Mouse (Mus musculus): Measurements from ENCODE around the gene Ssu2.

Ssu2 gene

DNA sequence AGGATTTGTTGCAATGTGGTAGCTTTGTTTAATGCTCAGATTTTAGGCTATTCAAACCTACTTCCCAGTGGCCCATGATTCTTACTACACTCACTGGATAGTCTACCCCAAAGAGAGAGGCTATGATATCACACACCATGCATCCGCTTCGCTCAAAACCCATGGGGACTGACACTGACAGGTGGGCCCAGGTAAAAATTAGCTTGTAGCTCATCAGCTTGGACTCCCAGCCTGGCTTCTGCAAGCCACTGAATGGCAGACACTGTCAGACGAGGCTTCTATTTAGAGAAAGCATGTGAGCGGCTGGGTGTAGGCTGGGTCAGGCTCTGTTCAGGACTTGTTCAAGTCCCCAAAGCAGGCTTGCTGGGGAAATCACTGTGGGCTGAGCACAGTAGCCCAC is 37.4 kb downstream of the Ssu2 start:
- in situ Hi-C loops (cut with MboI), result loop anchor here (25.0 kb wide), 1 partner anchor 138 kb away; no protein-coding TSS in a partner anchor

DNA sequence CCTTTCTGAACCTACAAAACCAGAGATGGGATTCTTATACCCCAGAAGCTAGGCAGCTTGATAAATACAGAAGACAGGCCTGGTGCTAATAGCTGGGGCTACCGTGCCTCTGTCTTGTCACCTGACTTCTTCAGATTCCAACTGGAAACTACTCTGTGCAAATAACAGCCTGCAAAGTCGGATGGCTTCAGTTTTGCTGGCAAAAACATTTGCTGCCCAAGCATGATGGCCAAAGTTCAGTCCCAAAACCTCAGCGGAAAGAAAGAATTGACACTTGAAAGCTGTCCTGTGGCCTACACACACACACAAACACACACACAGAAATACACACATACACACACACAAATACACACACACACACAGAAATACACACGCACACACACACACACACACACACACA is 48.8 kb downstream of the Ssu2 start:
- in situ Hi-C loops (cut with MboI), result no loop called here

DNA sequence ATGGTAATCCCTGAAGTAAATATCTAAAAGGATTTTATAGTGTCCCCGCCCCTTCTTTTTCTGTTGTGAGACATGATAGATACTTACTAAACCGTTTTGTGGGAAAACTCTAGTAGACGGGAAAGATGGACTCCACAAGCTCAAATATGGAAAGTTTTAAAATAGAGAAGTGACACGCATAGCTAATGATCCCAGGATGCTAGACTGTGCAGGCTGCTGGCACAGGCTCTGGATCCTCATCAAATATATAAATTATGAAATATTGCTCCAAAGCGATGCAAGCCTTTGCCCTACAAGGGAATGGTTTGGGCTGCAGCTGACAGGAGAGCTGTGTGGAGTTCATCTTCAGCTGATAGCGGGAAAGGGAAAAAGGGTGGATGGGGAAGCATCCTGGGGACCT is 50.2 kb downstream of the Ssu2 start:
- in situ Hi-C loops (cut with MboI), result no loop called here

DNA sequence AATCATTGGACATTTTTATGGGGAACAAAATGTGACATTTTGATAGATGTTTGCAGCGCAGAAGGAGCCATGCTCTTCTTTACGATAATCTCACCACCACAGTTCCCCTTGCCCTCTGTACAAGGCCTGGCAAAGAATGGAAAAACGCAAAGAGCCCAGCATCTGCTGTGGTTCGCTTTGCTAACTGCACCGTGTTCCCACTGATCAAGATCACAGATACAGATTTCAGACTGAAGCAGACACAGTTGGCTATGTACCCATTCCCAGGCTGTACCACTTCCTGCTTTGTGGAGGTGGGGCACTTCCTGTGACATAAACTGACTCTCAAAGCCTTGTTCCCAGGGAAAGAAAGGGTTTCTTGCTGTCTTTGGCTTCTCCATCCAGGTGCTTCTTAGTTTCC is 53.9 kb downstream of the Ssu2 start:
- in situ Hi-C loops (cut with MboI), result no loop called here

DNA sequence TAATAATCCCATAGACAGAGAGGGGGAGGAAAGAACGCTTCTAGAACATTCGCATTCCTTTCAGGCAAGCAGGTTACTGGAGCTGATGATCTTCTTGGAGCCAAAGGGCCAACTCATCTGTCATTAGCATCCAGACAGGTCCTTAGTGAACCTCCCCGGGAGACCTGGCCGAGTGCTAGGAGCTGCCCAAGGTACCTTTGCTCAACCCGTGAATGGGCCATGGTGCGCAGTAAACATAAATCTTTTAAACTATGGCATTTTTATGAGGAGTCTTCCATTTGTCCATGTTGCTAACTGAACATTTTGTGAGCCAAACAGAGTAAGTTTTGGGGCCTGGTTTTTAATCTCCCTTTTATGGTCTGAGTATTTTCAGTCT is 56.6 kb downstream of the Ssu2 start:
- in situ Hi-C loops (cut with MboI), result no loop called here

DNA sequence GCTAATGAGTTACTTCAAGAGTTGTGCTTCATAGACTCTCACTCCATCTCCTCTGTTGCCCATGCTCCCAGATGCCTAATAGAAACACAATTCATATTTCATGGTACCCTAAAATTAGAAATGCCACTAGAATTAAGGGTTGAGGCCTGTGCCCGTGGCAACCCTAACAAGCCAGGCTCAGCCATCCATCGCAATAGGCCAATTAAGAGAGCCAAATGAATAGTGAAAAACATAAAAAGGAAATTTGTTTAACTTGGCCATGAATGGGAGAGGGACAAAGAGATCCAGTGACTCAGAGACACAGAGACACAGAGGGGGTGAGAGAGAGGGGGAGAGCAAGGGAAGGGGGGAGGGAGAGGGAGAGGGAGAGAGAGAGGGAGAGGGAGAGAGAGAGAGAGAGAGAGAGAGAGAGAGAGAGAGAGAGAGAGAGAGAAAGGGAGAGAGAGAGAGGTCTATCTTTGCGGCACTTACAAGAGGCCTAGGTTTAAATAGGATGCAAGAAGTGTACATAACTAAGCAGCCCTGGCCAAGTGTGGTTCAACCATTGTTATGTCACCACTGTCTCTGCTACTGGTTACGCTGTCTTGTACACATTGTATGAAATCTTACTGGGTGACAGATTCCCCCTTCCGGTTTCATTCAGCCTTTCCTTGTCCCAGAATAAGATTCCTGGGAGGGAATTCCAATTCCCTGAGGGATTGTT is 57.2 kb downstream of the Ssu2 start:
- in situ Hi-C loops (cut with MboI), result no loop called here

DNA sequence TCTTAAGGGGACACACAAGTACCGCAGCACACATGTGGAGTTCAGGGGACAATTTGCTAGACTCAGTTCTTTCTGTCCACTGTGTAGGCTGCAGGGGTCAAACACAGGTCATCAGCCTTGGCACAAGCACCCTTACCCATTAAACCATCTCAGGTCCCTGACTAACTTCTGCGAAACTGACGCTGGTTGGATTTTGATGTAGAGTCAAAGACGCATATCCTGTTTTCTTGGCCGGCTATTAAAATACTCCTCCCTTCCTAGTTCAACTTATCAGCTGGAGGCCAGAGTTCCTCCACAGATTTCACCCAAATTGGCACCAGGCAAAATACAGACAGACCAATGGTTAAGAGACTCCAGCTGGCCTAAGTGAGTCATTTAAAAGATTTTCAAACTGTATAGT is 60.0 kb downstream of the Ssu2 start:
- in situ Hi-C loops (cut with MboI), result no loop called here

DNA sequence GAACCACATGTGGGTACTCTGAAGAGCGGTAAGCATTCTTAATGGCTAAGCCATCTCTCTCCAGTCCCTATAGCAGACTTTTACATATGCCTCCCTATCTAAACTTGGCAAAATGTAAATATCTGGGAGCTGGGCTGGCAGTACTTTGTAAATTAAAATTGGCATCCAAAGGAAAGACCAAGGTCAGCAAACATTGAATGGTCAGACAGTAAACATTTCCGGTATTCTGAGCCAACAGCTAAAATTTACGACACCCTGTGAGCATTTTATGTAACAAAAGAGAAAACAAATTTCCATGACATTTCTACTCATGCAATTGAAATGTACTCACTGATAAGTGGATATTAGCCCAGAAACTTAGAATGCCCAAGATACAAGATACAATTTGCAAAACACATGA is 62.6 kb downstream of the Ssu2 start:
- in situ Hi-C loops (cut with MboI), result no loop called here

DNA sequence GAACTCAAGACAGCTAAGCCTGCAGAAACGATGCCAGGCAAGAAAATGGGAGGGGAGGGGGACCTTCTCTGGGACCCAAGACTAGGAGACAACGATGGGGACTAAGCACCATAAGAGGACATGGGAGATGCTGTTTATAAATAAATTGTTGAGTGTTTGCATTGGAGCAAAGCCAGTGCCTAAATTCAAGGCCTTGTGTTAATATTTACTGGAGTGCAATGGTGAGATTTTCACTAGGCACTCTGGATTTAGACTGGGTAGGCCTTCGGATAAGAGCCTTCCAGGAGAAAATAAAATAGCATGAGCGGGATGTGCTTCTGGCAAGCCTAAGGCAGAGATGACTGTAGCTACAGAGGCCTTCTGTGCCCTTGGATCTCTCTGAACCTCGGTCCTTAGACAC is 64.9 kb downstream of the Ssu2 start:
- in situ Hi-C loops (cut with MboI), result no loop called here

DNA sequence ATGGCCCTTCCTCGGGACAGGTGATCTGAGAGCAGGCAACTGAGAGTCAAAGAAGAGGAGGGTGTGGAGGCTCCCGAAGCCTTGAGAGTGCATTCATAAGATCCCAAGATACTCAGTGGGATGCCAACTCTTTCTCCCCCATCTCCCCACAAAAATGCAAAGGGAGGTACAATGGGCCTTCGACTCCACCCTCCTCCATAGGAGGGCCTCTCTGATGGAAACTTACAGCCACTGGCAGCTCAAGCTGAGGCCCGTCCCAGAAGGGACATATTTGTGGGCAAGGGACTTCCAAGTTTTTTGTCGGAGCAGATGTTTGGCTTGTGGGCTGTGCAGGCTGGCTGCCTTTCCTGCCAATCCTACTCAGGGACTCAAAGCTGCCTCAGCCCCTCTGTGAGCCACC is 67.1 kb downstream of the Ssu2 start:
- in situ Hi-C loops (cut with MboI), result no loop called here

DNA sequence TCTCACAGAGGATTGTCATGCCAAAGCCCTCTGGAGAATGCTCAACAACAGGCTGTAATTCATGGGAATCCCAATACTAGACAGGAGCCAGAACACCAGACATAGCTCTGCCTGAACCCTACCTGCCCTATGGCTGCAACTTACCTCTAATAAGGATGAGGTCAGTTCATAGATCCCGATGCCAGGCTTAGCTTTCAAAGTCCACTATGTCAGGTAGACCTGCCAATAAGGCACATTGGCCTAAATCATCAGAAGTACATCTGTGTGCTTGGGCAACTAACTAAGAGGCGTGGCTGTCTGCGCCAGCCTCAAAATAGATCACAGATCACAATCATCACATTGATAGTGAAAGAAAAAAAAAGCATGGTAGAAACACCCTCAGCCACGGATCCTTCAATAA is 68.4 kb downstream of the Ssu2 start:
- in situ Hi-C loops (cut with MboI), result no loop called here

DNA sequence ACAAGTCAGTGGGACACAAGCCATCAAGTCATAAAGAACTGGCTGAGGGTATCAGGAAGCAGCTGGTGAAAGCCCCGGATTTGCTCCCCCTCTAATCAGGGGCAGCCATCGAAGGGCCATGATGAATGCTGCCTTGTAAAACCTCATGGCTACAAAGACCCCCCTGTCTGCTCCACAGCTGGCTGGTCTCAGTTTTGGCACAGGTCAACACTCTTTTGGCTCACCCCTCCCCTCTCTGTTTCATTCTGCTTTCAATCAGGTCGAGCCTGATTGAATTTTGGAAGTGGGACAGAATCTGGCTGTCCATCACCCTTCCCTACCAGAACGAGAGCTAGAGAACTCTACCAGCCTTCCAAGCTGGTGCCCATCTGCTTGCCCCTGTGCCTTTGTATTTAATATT is 76.4 kb downstream of the Ssu2 start:
- in situ Hi-C loops (cut with MboI), result no loop called here

DNA sequence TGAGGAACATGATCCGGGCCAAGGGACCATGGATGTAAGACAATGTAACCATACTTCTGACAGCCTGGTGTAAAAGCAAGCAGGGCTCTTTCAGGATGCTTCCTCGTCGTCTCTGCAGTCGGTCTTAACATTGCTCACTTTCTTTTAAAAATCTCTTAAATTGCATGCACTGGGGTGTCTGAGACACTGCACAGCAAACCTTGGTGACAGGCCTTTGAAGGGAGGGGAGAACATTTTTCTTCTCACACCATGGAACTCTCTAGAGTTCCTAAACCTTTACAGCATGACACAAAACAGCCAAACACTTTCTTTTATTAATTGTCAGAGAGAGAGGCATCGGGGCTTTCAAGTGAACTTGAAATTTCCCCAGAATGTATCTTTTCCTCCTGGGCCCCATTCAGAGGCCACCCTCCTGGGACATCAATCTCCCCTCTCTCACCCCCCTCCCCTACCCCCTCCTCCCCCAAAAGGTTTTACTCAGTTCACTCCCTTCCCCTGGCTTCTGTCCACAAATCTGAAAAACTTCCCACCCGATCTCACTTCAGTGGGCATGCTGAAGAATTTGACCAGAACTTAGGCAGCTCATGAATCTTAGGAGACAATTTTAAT is 78.4 kb downstream of the Ssu2 start:
- in situ Hi-C loops (cut with MboI), result no loop called here
